Mouse (Mus musculus) kidney, postnatal 36 days (tissue): ENCODE results near the gene Nacc1.

ENCODE experiments used
- DNase-seq, 2 experiments: peaks; one replicate each; pipeline ENCODE4 v3.0.0; 2021 to 2022; ENCODE audit warnings: mixed read lengths in 2 of 2

Nacc1 gene

GRCm38 (mm10) chr8:84687705-84688100, at the start of gene Nacc1:
Gene Nacc1, minus strand, starts transcription at chr8:84687862.
- peak; percentile 92 to 96 for DNase-seq

- DNase-seq: no peak
Observed at GRCm38 (mm10) chr8:84736521-84736920, 48.9 kb upstream of the Nacc1 start.

- no peak for DNase-seq
Observed at GRCm38 (mm10) chr8:84735597-84735996, 47.9 kb upstream of the Nacc1 start.

- DNase-seq: no peak
Observed at GRCm38 (mm10) chr8:84734680-84735079, 47.0 kb upstream of the Nacc1 start.

DNA sequence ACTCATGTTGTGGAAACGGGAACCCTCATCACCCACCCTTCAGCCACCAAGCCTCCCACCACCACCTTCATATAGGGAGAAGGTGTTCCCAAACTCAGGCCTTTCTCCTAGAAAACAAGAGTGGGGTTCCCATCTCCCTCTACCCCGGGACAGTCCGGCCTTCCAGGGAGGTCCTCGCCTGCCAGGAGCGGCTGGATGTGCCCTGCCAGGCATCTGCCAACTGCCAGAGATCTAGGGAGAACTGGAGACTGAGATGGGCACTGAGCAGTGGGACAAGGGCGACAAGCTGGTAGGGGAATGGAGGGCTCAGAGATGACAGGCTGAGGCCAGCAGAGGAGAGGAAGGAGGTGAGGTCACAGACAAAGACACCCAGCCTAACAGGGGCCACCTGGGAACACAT, 46.3 kb upstream of the Nacc1 start:
- DNase-seq: no peak

- DNase-seq: peak in 1 of 2 experiments; percentile 43
Observed at GRCm38 (mm10) chr8:84732996-84733395, 45.3 kb upstream of the Nacc1 start.

DNA sequence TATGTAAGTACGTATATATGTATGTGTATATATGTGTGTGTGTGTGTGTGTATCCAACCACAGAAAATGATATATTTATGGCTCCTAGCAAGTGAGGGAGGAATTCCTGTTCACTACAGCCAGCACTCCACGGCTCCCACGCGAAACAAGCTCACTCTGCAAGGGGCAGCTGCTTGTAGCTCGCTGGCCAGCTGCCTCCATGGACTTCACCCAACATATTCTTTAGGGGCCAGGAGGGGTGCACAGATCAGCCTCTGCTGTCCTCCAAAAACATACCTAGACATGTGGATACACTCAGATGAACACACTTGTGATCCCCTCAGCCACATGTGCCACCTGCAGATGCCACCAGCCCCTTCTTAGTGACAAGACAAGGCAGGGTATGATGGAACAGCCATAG, 44.9 kb upstream of the Nacc1 start:
- no peak for DNase-seq

DNA sequence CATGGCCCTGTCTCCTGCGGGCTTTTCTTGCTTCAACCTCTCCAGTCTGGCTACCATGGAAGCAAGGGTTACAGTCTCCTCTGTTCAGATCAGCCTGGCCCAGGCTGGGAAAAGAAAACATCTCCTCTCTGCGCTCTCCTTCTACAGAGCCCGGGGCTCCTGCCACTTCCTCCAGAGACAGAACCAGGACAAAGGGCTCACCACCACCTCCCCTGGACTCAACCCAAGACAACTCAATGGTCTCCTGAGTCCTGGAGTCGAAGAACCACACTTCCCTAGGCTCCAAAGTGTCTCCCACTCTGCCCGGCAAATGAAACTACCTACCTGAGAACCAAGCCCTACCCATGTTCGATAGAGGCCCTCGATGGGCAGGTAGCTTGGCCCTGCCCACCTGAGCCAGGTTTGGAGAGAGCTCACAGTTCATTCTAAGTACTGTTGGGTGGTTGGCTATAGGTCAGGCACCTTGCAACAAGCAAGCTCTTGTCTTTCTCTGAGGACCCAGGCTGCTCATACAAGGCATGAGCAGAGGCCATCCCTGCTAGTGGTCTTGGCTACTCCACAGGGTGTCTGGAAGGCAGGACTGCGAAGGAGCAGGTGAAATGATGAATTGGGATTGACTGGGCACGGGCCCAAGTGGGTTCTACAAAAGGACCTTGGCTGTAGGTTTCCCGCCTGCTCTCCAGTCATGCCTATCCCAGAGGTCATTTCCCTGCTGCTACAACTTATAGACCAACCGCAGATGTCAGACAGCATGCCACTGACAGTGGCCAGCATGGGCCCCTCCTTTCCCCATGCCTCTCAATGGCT, 43.9 kb upstream of the Nacc1 start:
- no peak for DNase-seq

DNA sequence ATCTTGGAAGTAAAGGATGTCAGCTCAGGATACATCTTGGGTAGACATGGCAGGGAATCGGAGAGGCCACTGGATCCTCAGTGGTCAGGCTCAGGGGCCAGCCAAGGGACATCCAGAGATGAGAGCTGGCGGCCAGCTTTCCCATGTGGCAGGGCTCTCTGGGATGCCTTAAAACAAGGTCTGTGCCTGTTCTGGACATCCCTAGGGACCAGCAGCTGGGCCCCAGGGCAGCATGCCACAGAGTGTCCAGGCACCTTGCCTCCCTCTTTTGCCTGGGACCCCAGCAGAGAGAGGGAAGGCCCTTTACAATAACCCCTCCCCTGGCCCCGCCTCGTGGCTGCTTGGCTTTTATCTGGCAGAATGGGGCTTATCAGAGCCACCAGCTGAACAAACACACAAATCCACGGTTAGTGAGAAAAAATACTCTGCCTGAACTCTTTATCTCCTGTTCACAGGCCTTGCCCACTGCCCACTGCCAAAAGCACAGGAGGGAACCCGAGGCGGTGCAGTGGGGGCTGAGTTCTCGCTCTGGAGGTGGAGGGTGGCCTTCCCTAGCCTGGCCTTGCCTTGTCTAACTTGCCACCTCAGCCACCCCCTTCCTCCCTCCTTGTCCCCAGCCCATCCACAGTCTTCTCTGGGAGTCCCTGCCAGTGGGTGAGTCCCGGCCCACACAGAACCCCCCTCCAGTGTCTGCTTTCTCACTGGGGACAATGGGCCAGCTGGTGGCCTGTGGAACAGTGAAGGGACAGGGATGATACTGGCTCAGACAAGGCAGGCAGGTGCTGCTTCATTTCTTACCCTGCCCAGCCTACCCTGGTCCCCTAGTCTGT, 43.1 kb upstream of the Nacc1 start:
- DNase-seq: no peak

DNA sequence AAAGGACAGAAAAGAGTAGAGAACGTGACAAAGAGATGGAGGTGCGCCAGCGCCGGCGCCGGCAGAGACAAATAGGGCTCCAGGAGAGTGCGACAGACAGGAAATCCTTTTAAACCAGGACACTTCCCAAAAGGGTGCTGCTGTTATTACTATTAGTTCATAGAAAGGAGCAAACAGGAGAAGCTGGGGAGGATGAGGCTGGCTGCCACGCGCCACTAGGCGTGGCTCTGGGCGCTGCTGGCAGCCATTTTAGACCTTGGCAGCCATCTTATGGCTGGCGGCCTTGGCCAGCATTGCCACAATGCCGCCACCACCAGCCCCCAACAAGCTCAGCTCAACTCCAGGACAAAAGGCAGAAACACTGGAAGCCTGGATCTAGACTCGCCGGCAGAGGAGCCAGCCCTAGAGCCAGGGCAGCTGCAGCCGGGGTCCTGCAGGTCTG, 42.3 kb upstream of the Nacc1 start:
- peak; percentile 68 to 73 for DNase-seq

DNA sequence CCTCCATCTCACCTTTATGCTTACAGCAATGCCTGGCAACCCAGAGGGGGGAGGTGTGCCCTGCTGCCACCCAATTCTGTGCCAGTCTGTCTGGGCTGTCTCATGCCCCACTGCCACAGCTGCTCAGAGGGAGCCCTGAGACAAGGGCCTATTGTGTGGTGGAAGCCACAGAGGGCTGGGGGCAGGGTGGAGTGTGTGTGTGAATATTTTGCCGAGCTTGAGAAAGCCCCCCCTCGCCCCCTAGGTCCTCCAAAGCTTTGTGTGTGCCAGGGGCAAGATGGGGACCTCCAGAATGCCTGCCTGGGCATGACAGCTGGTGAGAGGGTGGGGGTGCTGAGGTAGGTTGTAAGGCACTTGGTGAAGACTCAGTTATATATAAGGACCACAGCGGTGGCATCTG, 40.8 kb upstream of the Nacc1 start:
- DNase-seq: no peak

GRCm38 (mm10) chr8:84725941-84726259, 38.2 kb upstream of the Nacc1 start:
- peak; percentile 60 to 69 for DNase-seq

GRCm38 (mm10) chr8:84725246-84725940, 37.7 kb upstream of the Nacc1 start:
- DNase-seq: no peak

DNA sequence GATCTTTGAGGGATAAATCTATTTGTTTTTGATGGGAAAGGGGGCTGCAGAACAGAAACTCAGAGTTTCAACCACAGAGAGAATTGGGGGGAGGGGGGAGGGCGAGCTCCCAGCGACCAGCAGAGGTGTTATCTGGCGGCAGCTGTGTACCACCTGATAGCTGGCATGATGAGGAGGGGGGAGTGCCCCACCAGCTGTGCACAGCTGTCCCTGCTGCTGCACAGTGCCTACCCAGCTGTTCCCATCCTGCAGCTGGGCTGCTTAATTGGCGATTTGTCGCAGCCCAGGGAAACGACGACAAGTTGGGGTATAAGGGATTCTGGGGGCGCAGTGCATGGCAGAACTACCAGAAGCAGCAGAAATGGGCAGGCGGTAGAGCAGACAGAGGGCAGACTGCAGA, 37.0 kb upstream of the Nacc1 start:
- no peak for DNase-seq

- peak in 1 of 2 experiments; percentile 69 for DNase-seq
Observed at GRCm38 (mm10) chr8:84723571-84723900, 35.9 kb upstream of the Nacc1 start.

DNA sequence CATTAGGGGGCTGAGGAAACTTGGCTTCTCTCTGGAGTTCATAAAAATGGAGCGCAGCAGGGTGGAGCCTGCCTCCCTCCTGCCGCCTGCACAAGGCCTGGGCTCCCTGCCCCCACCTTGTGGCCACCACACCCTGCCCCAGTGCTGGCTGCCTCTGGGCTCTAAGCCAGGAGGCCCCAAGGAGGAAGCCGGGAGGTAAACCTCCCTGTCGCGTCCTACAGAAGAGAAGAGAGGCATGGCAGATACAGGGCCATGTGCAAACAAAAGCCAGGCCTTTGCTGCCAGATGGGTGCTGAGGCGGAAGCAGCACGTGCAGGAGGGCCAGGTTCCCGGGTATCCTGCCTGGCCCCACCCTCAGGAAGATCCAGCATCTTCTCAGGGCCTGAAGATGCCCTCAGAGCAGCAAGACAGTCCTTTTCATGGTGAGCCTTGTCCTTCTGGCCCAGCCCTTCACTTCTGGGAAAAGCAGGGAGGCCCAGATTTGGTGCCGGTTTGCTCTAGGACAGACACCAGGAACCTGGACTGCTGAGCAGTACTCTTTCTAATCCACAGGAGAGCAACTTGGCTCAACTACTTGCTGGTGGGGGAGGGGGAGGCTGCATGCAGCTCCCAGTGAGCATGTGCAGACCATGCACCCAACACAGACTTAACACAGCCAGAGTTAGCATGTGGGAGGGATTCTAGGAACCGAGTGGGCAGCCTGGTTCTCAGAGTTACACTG, 35.3 kb upstream of the Nacc1 start, which contains the start of gene G430095P16Rik:
G430095P16Rik (plus strand) TSS at position 158 of the 721 bp plus-strand sequence.
- DNase-seq: peak; percentile 74 to 82

DNA sequence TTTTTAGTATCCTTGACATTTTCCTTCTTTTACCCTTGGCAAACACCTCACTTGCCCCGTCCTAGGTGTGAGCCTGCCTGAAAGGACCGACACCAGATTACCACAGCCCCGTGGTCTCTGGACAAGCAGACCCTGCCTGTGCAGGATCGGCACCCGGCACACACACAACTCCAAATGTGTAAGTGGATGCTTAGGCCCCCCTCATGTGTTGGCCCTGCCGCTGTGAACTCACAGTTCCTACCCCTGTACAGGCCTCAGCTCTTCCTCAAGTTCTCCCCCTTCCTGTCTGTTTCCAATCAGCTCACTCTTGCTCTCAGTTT, 34.8 kb upstream of the Nacc1 start:
- no peak for DNase-seq

- no peak for DNase-seq
Observed at GRCm38 (mm10) chr8:84718959-84719690, 31.5 kb upstream of the Nacc1 start.

- no peak for DNase-seq
Observed at GRCm38 (mm10) chr8:84718476-84718875, 30.8 kb upstream of the Nacc1 start.

- no peak for DNase-seq
Observed at GRCm38 (mm10) chr8:84716790-84717189, 29.1 kb upstream of the Nacc1 start.

GRCm38 (mm10) chr8:84715893-84716468, 28.3 kb upstream of the Nacc1 start:
- peak in 1 of 2 experiments; percentile 45 for DNase-seq

- DNase-seq: no peak
Observed at GRCm38 (mm10) chr8:84714161-84714560, 26.5 kb upstream of the Nacc1 start.
